Mouse (Mus musculus): ENCODE measurements around the gene Dnajb14. TPM values are rescaled to one million over a fixed set of nuclear protein-coding genes. Genes with fewer than 3 reads are reported as not detected.

The Dnajb14 gene
- polyA plus RNA-seq, 1 experiment from 2014 or later, result 12.1 TPM

DNA sequence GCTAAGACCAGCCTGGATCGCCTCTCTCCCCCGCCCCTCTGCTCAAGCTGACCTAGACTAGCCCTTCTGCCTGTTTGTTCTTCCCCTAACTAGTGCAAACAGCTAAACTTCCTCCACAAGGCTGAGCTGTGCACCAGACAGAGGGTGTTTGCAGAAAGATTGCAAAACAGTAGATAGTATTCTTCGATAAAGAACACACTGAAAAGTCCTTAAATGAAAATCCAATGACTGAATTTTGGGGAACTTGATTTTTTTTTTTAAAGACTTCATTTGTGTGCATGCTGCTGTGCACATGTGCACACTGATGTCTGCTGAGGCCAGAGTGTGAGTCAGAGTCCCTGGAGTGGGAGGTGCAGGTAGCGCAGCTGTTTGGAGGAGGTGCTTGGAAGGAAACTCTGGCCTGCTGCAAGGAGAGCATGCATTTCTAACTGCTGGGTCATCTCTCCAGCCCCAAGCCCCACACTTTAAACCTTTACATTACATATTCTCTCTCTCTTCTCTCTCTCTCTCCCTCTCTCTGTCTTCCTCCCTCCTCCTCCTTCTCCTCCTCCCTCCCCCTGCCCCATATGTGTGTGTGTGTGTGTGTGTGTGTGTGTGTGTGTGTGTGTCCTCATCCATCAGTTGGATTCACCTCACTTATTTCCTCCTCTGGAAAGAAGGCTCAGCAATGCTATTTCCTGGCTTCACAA, 84.9 kb downstream of the Dnajb14 start:
- H3K9ac ChIP-seq (ENCODE audit: low read depth, low read length), result no peak overlapping the region
- no peaks in the 10 kb centered on the region for H3K36me3 ChIP-seq (ENCODE audit: insufficient read depth, low read length)
- H3K27ac ChIP-seq, result 0 out of 2 replicates have a peak overlapping the region, but pooled peaks have one; percentile 42
- no peaks in the 10 kb centered on the region for H3K9me3 ChIP-seq (replicated peaks; ENCODE audit: low read length)
- ATAC-seq (replicated peaks; ENCODE audit: low FRiP score, low read depth), result peak; percentile 79; the same call in 1 of the 2 replicates
- no peak overlapping the region for H3K4me3 ChIP-seq (replicated peaks; ENCODE audit: low read depth, low read length)
- no peak for TF ChIP-seq CTCF (IDR thresholded peaks at IDR 0.05; ENCODE audit: low read depth)
- H3K4me2 ChIP-seq (ENCODE audit: low read length), result no peak overlapping the region
- H3K27me3 ChIP-seq (ENCODE audit: insufficient read depth, low read length), result no peaks in the 10 kb centered on the region
- 52% methylated on average over 4 of the region's 4 CpGs for WGBS
- H3K4me1 ChIP-seq (replicated peaks; ENCODE audit: insufficient read depth, low read length), result 0 out of 2 replicates have a peak, but pooled peaks cover 5% of the 10 kb centered on the region
- DNase-seq (ENCODE audit: low spot score), result peak; percentile 53

DNA sequence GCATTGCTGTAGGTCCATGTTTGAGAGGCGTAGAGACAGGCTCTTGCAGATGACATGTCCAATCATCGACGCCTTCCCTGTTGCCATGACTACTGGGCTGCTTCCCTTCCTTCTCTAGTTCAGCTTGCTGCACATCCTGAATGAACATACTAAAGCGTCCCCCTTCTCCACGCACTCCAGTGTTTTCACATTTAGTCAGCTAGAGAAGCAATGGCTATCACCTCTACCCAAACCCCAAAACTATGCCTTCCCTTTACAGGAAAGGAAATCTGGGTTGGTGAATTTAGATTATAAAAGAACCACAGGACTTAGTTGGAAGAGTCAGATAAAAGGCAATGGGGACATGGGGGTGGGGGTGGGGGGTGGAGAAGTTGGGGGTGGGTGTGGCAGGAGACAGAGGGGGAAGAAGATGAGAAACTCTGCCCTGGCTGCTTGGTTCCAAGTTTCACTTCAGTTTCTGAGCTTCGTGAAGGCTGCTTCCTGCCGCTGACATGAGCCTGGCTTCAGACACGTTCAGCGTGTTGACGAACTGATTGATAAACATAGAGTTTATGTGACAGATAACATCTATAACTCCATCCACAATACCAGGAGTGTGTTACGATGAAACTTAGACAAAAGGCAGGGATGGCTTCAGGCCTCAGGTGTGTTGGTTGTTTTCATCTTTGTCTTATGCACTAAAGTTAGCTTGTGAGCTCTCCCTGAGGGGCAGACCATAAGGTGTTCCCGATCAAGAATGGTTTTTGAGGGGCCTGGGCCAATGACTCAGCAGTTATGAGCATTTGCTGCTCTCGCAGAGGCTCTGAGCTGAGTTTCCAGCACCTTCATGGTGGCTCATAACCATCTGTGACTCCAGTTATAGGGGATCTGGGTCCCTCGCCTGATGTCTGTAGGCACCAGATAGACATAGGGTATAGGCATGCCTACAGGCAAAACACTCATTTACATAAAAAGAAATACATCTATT, 85.7 kb downstream of the Dnajb14 start:
- Histone ChIP-seq H3K27ac (no peak overlapping the region), H3K4me1 (replicated peaks; ENCODE audit: insufficient read depth, low read length) (0 out of 2 replicates have a peak, but pooled peaks cover 5% of the 10 kb centered on the region), H3K9me3 (replicated peaks; ENCODE audit: low read length) (no peaks in the 10 kb centered on the region), H3K9ac (ENCODE audit: low read depth, low read length) (no peak overlapping the region), H3K27me3 (ENCODE audit: insufficient read depth, low read length) (no peaks in the 10 kb centered on the region), H3K4me2 (ENCODE audit: low read length) (no peak overlapping the region), H3K4me3 (replicated peaks; ENCODE audit: low read depth, low read length) (no peak overlapping the region), H3K36me3 (ENCODE audit: insufficient read depth, low read length) (no peaks in the 10 kb centered on the region)
- whole genome bisulfite sequencing, result 64% methylated on average over 14 of the region's 14 CpGs
- peak; percentile 60 for DNase-seq (ENCODE audit: low spot score)
- TF ChIP-seq CTCF (IDR thresholded peaks at IDR 0.05; ENCODE audit: low read depth), result no peak
- no peak; the same call in 1 of the 2 replicates for ATAC-seq (replicated peaks; ENCODE audit: low FRiP score, low read depth)

DNA sequence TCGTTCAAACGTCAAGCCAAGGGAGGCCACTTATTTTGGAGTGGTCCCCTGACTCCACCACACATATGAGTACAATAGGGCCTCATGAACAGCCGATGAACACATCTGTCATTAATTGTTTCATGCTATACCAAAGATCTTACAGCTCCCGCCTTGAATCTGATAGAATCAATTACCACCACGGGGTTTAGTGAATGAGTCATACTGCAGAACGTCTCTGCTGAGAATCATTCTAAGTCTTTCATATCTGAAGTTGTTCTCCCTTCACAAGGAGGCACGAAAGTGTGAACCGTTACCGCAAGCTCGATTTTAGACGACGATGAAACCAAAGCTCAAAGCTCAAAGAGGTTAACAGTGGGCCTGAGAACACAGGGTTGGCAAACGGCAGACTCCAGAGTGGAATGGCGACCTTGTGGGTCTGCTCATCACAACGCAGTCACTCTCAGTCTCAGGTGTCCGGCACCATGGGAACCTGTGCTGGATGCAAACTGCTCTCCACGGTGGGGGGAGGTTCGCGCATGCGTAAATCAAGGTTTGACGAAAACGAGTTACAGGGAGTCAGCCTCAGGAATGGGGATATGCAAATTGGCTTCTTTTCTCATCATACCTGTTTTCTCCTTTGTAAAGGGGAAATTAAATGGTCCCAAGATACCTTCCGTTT, 86.9 kb downstream of the Dnajb14 start:
- WGBS, result 70% methylated on average over 23 of the region's 23 CpGs
- TF ChIP-seq CTCF (IDR thresholded peaks at IDR 0.05; ENCODE audit: low read depth), result no peak
- Histone ChIP-seq H3K4me1 (replicated peaks; ENCODE audit: insufficient read depth, low read length) (0 out of 2 replicates have a peak, but pooled peaks cover 5% of the 10 kb centered on the region), H3K9me3 (replicated peaks; ENCODE audit: low read length) (no peaks in the 10 kb centered on the region), H3K4me2 (ENCODE audit: low read length) (no peak overlapping the region), H3K9ac (ENCODE audit: low read depth, low read length) (no peak overlapping the region), H3K36me3 (ENCODE audit: insufficient read depth, low read length) (no peaks in the 10 kb centered on the region), H3K4me3 (replicated peaks; ENCODE audit: low read depth, low read length) (no peak overlapping the region), H3K27ac (no peak overlapping the region), H3K27me3 (ENCODE audit: insufficient read depth, low read length) (no peaks in the 10 kb centered on the region)
- DNase-seq (ENCODE audit: low spot score) (no peak), ATAC-seq (replicated peaks; ENCODE audit: low FRiP score, low read depth) (no peak)

DNA sequence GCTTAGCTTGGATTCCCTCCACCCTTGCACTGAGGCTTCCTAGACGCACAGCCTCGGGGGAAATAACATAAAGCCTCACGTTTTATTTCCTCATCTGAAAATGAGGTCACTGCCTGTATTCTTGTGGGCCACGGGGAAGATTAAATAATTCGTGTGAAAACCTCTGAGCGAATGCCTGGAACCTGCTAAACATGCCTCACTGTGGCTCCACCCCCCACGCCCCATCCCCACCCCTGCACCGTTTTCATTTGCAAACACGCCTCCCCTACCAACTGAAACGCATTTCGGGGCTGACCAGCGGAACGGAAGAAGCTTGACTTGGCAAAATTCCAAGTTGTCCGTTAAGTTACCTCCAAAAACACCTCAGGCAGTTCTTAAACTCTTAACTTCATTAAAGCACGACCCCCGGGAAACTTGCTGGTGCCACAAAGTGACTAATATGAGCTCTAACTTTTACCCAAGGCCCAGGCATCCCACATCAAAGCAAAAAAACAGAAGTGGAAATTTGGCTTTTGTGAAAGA, 88.1 kb downstream of the Dnajb14 start:
- peak overlapping the region; percentile 48 for H3K4me2 ChIP-seq (ENCODE audit: low read length)
- no peaks in the 10 kb centered on the region for H3K36me3 ChIP-seq (ENCODE audit: insufficient read depth, low read length)
- 0 out of 2 replicates have a peak, but pooled peaks cover 5% of the 10 kb centered on the region for H3K4me1 ChIP-seq (replicated peaks; ENCODE audit: insufficient read depth, low read length)
- no peak overlapping the region for H3K9ac ChIP-seq (ENCODE audit: low read depth, low read length)
- H3K27ac ChIP-seq, result no peak overlapping the region
- 13% methylated on average over 16 of the region's 16 CpGs for WGBS
- TF ChIP-seq CTCF (IDR thresholded peaks at IDR 0.05; ENCODE audit: low read depth), result no peak
- H3K4me3 ChIP-seq (replicated peaks; ENCODE audit: low read depth, low read length), result no peak overlapping the region
- no peak for ATAC-seq (replicated peaks; ENCODE audit: low FRiP score, low read depth)
- H3K9me3 ChIP-seq (replicated peaks; ENCODE audit: low read length), result no peaks in the 10 kb centered on the region
- H3K27me3 ChIP-seq (ENCODE audit: insufficient read depth, low read length), result no peaks in the 10 kb centered on the region
- DNase-seq (ENCODE audit: low spot score), result no peak

DNA sequence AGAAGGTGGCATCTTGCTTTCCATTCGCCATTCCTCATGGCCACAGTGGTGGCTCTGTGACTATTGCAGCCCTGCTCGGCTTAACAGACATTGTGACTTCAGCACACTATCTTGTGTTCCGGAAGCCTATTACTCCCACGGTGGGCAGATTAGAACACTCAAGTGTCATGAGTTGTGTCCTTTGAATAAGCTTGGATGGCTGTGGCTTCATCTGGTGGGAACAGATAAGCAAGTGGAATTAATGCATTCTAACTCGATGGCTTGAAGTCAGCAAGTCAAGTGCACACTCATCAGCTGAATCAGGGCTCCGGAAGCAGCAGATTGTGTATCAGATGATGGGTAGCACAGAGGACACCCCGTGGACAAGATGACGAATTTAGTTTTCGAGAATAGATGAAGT, 90.4 kb downstream of the Dnajb14 start:
- Histone ChIP-seq H3K27ac (no peak overlapping the region), H3K4me2 (ENCODE audit: low read length) (no peak overlapping the region), H3K4me1 (replicated peaks; ENCODE audit: insufficient read depth, low read length) (0 out of 2 replicates have a peak, but pooled peaks cover 5% of the 10 kb centered on the region), H3K9me3 (replicated peaks; ENCODE audit: low read length) (no peaks in the 10 kb centered on the region), H3K9ac (ENCODE audit: low read depth, low read length) (no peak overlapping the region), H3K4me3 (replicated peaks; ENCODE audit: low read depth, low read length) (no peak overlapping the region), H3K36me3 (ENCODE audit: insufficient read depth, low read length) (no peaks in the 10 kb centered on the region), H3K27me3 (ENCODE audit: insufficient read depth, low read length) (no peaks in the 10 kb centered on the region)
- DNase-seq (ENCODE audit: low spot score), result no peak
- 94% methylated on average over 9 of the region's 9 CpGs for WGBS
- ATAC-seq (replicated peaks; ENCODE audit: low FRiP score, low read depth), result no peak
- no peak for TF ChIP-seq CTCF (IDR thresholded peaks at IDR 0.05; ENCODE audit: low read depth)
